Mouse (Mus musculus) bone marrow macrophage, adult 2 months (primary cell): ENCODE data around the gene Sbds.

ENCODE experiments used
- CTCF ChIP-seq: IDR thresholded peaks from 2 replicates; pipeline ENCODE4 v1.5.1; 2012; ENCODE audit warnings: low read depth, mild to moderate bottlenecking, low read length, moderate library complexity
- POLR2A ChIP-seq: IDR thresholded peaks from 2 replicates; pipeline ENCODE4 v1.6.1; 2012; ENCODE audit warnings: mild to moderate bottlenecking, low read depth, low read length, borderline replicate concordance

- TF ChIP-seq CTCF (no peak), POLR2A (no peak)
Observed at GRCm38 (mm10) chr5:130257303-130257702, 2.0 kb upstream of the Sbds start.
